Mouse (Mus musculus): ENCODE measurements at regions not wholly inside any gene's neighbourhood (a gene's known extent, or its start where the extent isn't known, plus 50 kb on each side); places are given as distances from the start of the nearest gene placed in this dataset.

DNA sequence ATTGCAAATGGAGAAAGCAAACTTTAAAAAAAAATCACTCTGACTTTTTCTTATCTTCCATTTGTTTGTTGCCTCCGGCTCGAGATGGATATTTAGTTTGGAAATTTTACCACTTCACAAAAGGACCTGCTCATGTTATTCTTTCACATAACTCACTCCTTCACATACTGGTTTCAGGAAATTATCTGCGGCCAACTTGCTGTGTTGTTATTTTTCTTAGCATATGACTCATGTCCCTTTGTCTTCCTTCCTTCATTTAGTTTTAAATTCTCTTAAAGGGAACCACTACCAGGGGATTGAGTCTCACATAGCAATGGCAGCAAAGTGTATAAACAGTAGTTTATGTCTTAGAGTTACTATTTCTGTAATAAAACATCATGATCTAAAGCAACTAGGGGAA lies 217.8 kb downstream of the Ahr start:
- DNase-seq (ENCODE audit: low spot score in 2 of 2): no peak

DNA sequence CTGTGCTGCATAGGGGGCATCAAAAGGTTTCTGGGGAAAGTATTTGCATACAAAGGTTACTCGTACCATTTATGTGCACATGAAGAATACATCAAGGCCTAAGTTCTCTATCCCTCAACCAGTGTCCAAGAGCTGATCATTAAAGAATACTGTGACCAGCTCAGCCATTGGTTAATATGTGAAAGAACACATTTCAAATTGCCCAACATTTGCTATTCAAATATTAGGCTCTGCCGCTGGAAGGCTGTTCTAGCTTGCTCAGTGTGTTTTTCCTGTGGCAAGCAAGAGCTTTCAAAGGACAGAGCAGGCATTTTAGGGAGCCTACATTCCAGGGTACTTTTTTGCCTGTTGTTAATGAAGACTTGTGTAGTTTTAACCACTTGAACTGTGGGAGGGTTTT lies 220.8 kb downstream of the Ahr start:
- no peak for DNase-seq (ENCODE audit: low spot score in 2 of 2)

DNA sequence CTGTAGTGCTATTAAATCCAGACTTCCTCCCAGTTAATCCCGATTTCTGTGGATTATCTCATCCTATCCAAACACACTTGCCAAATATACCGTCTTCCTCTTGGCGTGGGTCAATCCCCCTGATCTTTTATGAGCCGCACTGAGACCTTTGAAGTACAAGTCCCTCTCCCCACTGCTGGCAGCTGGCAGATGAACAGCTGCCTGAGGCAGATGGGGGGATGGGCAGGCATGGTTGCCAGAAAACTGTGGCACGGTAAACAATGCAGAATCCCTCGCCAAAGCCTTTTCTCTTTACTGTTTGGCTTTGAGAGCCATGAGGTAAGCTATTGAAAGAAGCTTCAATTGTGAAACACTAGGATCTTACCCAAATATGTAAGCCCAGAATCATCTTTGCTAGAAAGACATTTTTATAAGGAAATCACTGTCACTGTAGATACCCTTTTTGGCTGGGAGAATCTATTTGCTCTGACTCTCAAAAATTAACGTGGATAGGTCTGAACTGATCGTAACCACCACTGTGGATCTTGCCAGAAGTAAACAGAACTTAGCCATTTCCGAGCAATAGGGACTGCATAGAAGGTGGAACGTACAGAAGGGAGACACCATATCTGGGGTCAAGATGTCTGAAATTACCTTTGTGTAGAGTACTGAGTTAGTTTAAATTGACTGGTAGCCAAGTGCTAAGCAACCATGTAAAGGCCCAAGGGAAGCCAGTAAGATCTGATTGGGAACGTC lies 221.5 kb downstream of the Ahr start:
- DNase-seq (ENCODE audit: low spot score in 2 of 2): no peak

DNA sequence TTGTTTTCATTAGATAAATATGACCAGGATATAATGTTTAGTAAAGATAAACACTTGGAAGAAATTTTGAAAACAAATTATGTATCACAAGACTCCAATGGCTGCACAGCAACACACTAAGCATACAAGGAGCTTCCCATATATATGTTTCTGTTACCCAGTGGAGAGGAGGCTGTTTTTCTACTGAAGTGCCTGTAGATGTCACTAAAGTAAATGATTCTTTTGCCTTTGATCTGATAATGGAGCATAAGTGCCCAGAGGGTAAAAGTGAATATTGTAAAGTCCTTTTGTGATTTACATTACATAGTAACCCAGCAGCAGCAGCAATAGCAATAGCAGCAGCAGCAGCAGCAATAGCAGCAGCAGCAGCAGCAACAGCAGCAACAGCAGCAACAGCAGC lies 226.3 kb downstream of the Ahr start:
- no peak for DNase-seq (ENCODE audit: low spot score in 2 of 2)

DNA sequence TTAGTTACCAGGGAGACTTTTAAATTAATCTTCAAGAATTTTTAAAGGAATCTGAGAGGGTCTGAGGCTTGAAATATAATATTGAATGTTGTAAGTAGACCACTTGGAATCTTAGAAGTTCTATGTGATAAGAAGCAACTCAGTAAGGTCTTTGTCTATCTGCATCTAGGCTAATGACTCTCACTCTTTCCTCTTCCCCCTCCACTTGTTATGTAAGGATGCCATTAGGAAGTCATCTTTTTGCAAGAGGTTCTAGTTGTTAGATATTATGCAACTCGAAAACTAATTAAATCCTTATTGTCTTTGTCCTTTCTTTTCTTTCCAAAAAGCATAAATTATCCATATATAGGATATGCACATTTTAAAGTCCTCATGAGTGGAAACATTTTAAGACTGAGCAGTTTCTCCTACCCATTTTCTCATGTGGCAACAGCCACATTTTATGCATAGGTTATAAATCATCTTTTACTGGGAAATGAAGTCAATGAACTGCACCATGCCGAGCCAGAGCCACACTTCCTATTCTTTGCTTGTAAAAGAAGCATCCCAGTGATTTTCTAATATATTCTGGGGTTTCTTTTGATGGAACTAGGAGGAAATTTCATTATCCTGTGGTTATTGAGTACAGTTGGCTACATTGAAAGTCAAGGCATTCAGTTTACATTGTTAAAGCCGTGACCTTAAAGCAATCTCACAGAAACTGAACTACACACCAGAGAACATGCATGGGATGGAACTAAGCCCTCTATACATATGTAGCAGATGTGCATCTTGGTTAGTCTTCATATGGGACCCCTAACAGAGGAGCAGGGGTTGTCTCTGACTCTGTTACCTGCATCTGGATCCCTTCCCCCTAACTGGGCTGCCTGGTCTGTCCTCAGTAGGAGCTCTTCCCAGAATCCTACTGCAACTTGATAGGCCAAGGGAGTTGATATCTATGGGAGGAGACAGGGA lies 230.8 kb downstream of the Ahr start:
- DNase-seq (ENCODE audit: low spot score in 2 of 2): no peak

DNA sequence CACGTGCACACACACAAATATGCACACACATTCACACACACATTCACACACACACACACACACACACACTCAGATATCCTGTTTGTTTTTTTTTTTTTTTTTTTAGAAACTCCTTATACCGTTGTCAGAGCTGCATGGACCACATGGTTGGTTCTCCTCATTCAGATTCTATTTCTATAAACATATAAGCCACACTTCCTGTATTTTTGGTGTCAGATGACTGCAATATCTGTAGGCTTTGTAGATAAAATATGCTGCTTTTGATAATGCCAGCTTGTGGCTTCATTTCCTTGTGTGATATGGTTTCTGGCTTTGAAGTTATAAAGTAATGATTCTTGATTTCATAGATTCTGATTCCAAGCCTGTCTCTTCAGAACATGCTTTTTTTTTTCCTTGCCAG lies 231.7 kb downstream of the Ahr start:
- no peak for DNase-seq (ENCODE audit: low spot score in 2 of 2)

DNA sequence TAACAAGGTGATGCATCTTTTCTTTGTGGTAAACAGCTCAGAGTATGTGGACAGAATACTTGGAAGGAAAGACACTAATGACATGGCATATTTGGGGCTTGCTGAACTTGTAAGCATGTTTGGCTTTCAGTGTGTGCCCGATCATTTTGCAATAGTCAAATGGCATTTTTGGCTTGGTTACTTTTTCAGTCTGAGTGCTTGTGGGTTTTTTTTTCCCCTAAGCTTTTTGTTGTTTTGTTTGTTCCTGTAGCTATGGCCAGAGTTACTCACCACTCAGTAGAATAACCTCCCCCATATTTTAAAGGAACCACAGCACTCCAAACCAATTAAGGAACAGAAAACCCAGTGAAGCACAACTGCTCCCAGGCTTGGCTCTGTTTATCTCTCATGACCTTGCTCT lies 240.2 kb downstream of the Ahr start:
- no peak for DNase-seq (ENCODE audit: low spot score in 2 of 2)

DNA sequence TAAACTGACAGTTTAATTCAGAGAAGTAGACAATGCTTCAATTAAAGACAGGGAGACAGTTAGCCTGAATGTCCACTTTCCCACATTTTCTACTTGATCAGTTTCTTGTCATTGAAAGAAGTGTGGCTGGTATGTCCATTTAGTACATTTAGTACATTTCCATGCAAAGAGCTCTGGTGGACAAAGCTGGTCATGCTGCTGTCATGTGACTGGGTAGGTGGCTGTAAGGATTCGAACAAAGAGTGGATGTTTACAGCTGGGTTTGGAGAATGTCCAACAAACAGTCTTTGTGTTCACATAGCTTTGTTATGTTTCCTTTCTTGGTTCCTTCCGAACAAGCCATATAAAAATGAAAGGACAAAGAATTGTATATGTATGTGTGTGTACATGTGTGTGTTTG lies 241.3 kb downstream of the Ahr start:
- no peak for DNase-seq (ENCODE audit: low spot score in 2 of 2)

DNA sequence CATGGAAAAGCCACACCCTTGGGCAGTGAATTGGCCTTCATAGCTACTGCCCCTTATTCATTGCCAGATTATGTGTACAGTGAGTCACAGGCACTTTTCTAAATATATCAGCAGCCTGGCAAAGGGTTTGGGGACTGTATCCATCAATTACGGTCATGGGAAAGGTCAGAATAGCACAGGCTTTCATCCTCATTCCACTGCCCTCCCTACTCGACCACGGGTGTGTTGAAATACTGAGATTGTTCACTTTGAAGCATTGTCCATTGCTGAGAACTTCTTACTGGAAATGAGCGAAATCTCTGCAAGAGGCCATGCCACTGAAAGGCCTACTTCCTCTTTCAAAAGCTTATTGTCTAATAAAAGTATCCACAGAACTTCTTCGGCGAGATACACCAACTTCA lies 242.9 kb downstream of the Ahr start:
- DNase-seq (ENCODE audit: low spot score in 2 of 2): no peak

DNA sequence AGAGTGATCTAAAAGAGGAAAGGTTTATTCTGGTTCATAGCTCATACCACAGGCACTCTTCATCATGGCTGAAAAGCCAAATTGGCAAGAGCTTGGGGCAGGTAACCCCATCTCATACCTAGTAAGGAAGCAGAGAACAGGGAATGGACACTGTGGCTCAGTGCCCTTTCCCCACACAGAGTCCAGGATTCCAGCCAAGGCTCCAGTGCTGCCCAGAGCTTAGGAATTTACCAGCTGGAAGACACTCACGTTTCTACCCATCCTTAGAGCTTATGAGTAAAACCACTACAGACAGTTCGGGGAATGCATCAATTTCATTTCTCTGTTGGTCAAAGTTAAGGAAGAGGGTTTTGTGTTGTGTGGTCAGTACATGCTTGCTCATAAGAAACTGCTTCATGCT lies 241.0 kb downstream of the Snx13 start:
- no peak for DNase-seq (ENCODE audit: low spot score in 2 of 2)

DNA sequence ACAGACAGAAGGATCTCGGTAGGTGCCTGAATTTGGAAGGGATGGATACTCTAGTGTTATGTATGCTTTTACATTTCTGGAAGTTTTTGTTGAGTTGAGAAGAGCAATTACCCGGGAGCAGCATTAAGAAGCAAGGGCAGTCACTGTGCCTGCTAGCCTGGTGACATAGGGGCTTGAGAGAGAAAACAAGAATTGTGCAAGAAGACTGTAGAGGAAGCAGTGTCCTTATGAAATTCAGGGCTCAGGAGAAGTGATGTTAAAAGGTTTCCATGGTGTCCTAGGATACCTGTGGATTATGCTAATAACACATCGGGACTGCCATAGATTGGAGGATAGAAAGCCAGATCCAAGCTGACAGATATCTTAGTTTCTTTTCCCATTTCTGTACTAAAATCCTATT lies 240.6 kb downstream of the Snx13 start:
- no peak for DNase-seq (ENCODE audit: low spot score in 2 of 2)

DNA sequence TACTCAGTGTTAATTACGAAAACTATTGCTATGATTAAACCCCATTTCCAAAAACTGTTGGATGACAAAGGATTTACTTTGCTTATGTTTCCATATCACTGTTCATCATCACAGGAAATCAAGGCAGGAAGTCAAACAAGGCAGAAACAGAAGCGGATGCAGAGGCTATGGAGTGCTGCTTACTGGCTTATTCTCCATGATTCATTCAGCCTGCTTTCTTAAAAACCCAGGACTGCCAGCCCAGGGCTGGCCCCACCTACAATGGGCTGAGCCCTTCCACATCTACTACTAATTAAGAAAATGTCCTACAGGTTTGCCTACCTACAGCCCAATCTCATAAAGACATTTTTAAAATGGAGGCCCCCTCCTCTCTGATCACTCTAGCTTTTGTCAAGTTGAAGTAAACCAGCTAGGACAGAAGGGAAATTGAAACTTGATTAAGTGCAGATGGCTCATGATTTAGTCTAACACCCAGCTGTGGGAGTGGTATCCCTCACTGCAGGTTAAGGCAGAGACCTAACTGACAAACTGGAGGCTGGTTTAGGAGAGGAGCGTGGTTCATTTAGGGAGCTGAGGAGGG lies 240.1 kb downstream of the Snx13 start:
- DNase-seq (ENCODE audit: low spot score in 2 of 2): no peak

DNA sequence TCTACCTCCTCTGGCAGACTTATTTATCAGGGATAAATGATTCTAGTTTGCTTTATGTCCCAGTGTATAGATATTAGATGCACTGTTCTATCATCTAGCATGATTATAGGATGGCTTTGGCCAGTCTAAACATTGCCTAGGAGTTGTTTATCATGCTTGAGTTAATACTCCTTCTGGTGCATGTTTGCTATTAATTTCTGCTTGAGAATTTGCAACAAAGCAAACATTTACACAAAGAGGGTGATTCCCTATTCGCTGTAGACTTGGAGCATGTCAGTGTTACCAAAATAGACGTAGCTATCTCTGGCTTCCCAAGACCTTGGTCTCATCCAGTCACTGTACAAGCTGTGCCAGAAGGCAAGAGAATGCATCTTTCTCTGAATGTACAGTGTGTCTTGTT lies 237.4 kb downstream of the Snx13 start:
- no peak for DNase-seq (ENCODE audit: low spot score in 2 of 2)

DNA sequence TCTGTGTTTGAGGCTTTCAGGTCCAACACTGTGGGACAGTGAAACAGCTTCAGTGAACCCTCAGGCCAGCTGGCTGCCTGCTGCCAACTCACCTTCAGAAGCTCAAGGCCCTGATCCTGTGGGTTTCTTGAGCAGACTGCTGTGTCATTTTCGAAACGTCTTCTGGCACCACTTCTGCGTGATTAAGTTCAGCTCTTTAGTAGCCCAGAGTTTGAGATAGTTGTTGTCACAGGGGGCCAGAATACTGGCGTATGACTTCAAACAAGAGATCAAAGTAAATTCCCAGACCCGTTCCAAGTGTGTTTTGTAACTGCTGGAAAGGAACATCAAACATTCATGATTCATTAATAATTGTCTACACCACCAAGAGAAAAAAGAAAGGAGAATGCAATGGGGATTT lies 236.9 kb downstream of the Snx13 start:
- no peak for DNase-seq (ENCODE audit: low spot score in 2 of 2)

DNA sequence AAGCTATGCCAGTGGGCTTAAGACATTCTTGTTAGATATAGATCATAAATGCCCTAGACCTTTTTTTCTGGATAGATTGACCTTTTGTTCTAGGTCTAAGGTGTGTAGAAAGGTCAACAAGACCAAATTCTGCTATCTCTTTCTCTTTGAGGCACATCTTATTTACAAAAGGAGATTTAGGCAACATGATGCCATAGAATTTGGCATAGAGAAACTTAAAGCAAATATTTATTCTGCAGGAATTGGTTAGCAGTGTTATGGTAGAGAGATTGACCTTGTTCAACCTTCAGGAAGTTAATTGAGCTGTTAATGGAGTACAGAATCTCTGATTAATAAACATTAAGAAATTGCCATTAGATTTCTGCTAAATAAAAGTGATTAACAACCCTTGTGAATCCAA lies 236.4 kb downstream of the Snx13 start:
- DNase-seq (ENCODE audit: low spot score in 2 of 2): no peak

DNA sequence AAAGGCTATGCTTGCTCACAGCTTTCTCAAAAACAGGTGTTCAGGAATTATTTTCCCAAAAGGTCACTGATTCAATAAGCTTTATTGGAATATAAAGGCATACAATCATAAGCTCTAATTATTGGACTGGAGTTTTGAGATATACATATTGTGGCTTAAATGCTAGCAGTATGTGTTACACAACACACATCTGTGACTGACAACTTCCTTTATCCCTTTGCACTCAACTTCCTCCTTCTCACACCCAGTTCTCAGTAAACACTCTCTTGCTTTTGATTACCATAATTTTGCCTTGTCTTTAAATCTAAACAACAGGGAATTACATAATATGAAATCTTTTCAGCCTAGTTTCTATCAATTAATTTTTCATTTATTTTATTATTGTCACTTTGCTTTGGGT lies 222.5 kb downstream of the Snx13 start:
- no peak for DNase-seq (ENCODE audit: low spot score in 2 of 2)

DNA sequence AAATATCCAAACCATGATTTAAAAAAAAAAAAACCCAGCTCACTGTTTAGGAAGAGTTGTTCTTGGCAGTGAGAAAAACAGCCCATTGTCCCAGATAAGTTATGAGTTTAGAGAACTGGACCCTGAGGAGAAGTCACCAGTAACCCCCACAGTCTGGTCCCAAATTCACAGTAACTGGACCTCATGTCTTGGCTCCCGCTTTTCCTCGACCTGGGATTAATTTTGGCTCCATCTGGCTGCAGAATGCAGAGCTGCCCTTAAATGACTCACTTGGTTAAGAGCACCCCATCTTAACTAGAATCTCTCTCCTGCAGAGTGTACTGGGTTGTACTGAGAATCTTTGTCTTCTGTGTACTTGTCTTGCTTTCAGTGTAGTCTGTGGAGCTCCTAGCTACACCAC lies 221.0 kb downstream of the Snx13 start:
- DNase-seq (ENCODE audit: low spot score in 2 of 2): no peak

DNA sequence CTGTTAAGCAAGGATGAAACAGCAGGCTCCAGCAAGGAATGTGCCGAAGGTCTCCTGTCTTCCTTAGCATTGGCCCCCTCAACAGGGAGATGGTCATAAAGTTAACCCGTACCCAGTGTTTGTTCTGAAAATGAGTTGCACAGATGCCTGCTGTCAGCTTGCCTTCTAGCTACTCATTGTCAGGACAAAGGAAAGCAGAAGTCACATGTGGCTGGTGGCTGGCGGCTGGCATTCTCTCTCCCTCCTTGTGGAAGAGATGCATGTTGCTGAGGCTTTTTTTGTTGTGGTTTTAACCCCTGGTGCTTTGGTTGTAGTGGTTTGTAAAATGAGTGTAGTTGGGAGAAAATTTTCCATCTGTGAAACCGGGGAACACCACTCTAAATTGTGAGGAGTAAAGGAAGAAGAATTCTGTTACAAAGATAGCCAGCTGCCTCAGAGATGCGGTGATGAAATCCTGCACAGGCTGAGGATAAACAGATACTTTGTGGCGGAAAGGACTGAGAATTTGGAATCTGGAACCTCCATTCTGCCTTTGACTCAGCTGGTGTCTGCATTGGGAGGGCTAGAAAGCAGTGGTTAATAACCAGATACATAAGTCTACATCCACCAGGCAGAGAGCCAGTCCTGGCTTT lies 220.2 kb downstream of the Snx13 start:
- no peak for DNase-seq (ENCODE audit: low spot score in 2 of 2)

DNA sequence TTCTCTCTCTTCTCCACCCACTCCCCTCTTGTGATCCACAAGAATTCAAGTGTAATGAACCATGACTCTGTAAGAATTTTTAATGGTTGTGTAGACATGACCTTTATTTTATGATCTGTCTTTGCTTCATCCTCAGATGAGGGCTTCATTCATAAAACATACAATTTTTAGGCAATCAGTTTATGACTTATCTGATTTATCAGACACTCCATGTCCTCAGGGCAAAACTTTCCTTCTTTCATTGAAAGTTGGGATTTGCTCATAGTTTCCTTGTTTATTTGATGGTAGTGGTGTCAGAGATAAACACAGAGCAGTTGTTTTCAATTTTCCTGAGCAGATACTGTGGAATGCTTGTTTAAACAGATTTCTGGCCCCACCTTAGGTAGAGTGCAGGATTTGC lies 212.8 kb downstream of the Snx13 start:
- DNase-seq (ENCODE audit: low spot score in 2 of 2): no peak

DNA sequence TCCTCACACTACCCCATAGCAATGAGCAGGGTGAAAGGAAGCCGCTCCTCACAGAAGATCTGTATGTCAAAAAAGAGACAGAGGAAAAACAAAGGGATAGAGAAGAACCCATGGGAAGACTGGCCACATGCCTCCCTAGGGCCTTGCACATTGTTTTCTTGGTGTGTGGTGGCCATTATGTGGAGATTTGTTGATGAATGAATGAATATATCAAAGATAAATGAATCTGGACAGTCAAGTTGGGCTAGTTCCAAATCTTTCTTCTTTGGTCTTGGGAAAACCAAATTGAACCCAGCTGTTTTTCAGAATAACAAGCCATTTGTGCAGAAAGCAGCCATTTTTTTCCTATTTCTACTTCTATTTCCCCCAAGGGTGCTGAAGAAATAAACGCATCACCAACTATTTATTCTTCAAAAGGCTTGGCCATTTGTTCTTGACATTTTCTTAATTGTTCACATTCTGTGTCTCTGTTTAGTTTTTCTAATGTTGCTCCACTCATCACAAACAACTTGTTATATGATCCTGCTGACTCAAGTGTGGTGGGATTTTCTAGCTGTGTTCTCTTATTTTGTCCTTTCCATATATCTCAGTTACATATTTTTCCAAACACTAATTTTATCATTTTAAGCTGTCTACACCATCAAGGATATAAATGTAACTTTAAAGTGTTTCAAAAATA lies 208.9 kb downstream of the Snx13 start:
- no peak for DNase-seq (ENCODE audit: low spot score in 2 of 2)

DNA sequence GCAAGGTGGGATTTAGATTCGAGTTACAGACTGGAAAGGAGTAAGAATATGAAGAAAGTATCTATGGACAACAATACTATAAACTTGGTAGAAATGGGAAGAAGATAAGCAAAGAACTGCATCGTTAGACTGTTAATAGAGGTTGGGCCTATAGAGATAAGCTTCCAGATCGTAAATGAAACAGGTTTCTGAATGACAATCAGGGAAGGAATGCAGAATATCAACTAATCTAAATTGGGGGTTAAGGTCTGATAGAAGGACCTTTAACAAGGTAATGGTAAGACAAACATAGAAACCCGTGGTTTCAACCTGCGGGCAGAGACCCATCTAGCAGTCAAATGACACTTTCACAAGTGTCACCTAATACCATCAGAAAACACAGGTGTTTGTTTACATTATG lies 201.5 kb downstream of the Snx13 start:
- no peak for DNase-seq (ENCODE audit: low spot score in 2 of 2)
